ENCODE assay signal across 10 mouse cellular contexts in the genomic region with DNA sequence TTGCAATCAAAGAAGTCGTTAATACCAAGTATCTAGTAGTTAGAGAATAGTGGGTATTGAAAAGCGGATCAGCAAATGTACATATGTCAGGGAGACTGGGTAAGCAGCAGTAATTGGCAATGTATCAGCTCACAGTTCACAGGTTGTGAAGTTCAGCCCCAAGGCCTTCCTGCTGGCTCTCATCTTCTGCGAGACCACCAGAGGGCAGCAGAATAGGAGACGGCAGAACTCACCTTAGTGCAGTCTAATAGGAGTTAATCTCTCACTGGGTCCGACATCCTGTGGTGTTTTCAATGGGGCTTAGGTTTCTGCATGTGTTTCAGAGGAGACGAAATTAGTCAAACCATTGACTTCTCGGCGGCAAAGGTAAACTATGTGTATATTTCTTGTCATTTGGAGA. TPM values are rescaled to one million over a fixed set of nuclear protein-coding genes. Genes with fewer than 3 reads are reported as not detected.
DNase-seq lines count a peak whose midpoint lies in the region; ATAC-seq and TF ChIP-seq lines count a peak whose summit lies in the region.
"Had no signal": no experiment of that assay in that cellular context is flagged by ENCODE, and none has a peak within 500 bp of the region (broad histone marks: within the 10 kb centered on the region; RNA-seq: fewer than 3 reads in every experiment).

No protein-coding gene starts in this region.

- no peak overlapping the region for H3K9ac ChIP-seq in forebrain, embryonic 11.5 days (ENCODE audit: low read length)
- no peak overlapping the region for H3K9ac ChIP-seq in lung, embryonic 14.5 days
- H3K9ac ChIP-seq in liver, embryonic 14.5 days (replicated peaks), result no peak overlapping the region
- H3K9ac ChIP-seq: stomach, embryonic 15.5 days had no signal

- no peak overlapping the region for H3K4me2 ChIP-seq in forebrain, embryonic 11.5 days (ENCODE audit: low read depth, low read length, severe bottlenecking)
- H3K4me2 ChIP-seq in lung, embryonic 14.5 days, result no peak overlapping the region
- H3K4me2 ChIP-seq in liver, embryonic 14.5 days (ENCODE audit: low read depth), result no peak overlapping the region
- H3K4me2 ChIP-seq: stomach, embryonic 15.5 days had no signal

- peak; percentile 56 for TF ChIP-seq CTCF in lung, embryonic 14.5 days (IDR thresholded peaks at IDR 0.05; ENCODE audit: low read depth)
- peak; percentile 59 for TF ChIP-seq CTCF in liver, embryonic 14.5 days (IDR thresholded peaks at IDR 0.05; ENCODE audit: low read depth)

- no peaks in the 10 kb centered on the region for H3K27me3 ChIP-seq in forebrain, embryonic 11.5 days (ENCODE audit: control insufficient read depth, insufficient read depth, low read length)
- no peaks in the 10 kb centered on the region for H3K27me3 ChIP-seq in forebrain, embryonic 10.5 days (ENCODE audit: poor library complexity, severe bottlenecking)
- H3K27me3 ChIP-seq in lung, embryonic 14.5 days (ENCODE audit: insufficient read depth, low read length), result no peaks in the 10 kb centered on the region
- H3K27me3 ChIP-seq in liver, embryonic 14.5 days (ENCODE audit: control insufficient read depth, insufficient read depth, low read length), result no peaks in the 10 kb centered on the region
- H3K27me3 ChIP-seq: stomach, embryonic 15.5 days had no signal

- TF ChIP-seq EP300 in liver, embryonic 14.5 days (IDR thresholded peaks at IDR 0.05; ENCODE audit: low read depth), result no peak

- no peaks in the 10 kb centered on the region for H3K4me1 ChIP-seq in forebrain, embryonic 11.5 days (replicated peaks; ENCODE audit: control insufficient read depth, insufficient read depth, low read length)
- H3K4me1 ChIP-seq in forebrain, embryonic 10.5 days, result no peaks in the 10 kb centered on the region
- H3K4me1 ChIP-seq in lung, embryonic 14.5 days (ENCODE audit: insufficient read depth), result no peaks in the 10 kb centered on the region
- no peaks in the 10 kb centered on the region for H3K4me1 ChIP-seq in liver, embryonic 14.5 days (replicated peaks; ENCODE audit: control insufficient read depth in 2 of 2, insufficient read depth in 2 of 2, low read length in 1 of 2)
- H3K4me1 ChIP-seq: stomach, embryonic 15.5 days had no signal

- H3K9me3 ChIP-seq in forebrain, embryonic 11.5 days (ENCODE audit: control insufficient read depth, low read length), result no peaks in the 10 kb centered on the region
- H3K9me3 ChIP-seq in forebrain, embryonic 10.5 days, result no peaks in the 10 kb centered on the region
- H3K9me3 ChIP-seq in lung, embryonic 14.5 days (ENCODE audit: low read depth, low read length), result no peaks in the 10 kb centered on the region
- H3K9me3 ChIP-seq in liver, embryonic 14.5 days (ENCODE audit: control insufficient read depth, low read length), result no peaks in the 10 kb centered on the region
- H3K9me3 ChIP-seq: stomach, embryonic 15.5 days had no signal

- no peak overlapping the region for H3K27ac ChIP-seq in forebrain, embryonic 11.5 days (ENCODE audit: low read depth, low read length)
- no peak overlapping the region for H3K27ac ChIP-seq in forebrain, embryonic 10.5 days
- no peak overlapping the region for H3K27ac ChIP-seq in lung, embryonic 14.5 days (ENCODE audit: low read depth)
- no peak overlapping the region for H3K27ac ChIP-seq in liver, embryonic 14.5 days
- H3K27ac ChIP-seq: stomach, embryonic 15.5 days had no signal

- no peaks in the 10 kb centered on the region for H3K36me3 ChIP-seq in forebrain, embryonic 11.5 days (ENCODE audit: control insufficient read depth, insufficient read depth, low read length)
- H3K36me3 ChIP-seq in forebrain, embryonic 10.5 days (replicated peaks), result no peaks in the 10 kb centered on the region
- no peaks in the 10 kb centered on the region for H3K36me3 ChIP-seq in lung, embryonic 14.5 days (ENCODE audit: insufficient read depth)
- no peaks in the 10 kb centered on the region for H3K36me3 ChIP-seq in liver, embryonic 14.5 days (replicated peaks; ENCODE audit: control insufficient read depth, insufficient read depth, low read depth)
- H3K36me3 ChIP-seq: stomach, embryonic 15.5 days had no signal

- H3K4me3 ChIP-seq in forebrain, embryonic 11.5 days (ENCODE audit: low read depth, low read length), result no peak overlapping the region
- no peak overlapping the region for H3K4me3 ChIP-seq in forebrain, embryonic 10.5 days
- no peak overlapping the region for H3K4me3 ChIP-seq in lung, embryonic 14.5 days (ENCODE audit: low read depth, low read length)
- no peak overlapping the region for H3K4me3 ChIP-seq in liver, embryonic 14.5 days (ENCODE audit: insufficient read depth in 1 of 2, low read depth in 2 of 2, low read length in 2 of 2)
- H3K4me3 ChIP-seq: erythroblast, embryonic 14.5 days; stomach, embryonic 15.5 days had no signal

- 0 out of 2 replicates have a peak, but pooled peaks have one; percentile 49 for ATAC-seq in forebrain, embryonic 11.5 days (replicated peaks; ENCODE audit: low FRiP score)
- no peak for ATAC-seq in lung, embryonic 14.5 days (ENCODE audit: insufficient read depth)
- no peak for ATAC-seq in liver, embryonic 14.5 days (ENCODE audit: insufficient read depth)
- no peak for ATAC-seq in erythroblast, adult 5-6 weeks (replicated peaks; ENCODE audit: low FRiP score, poor library complexity, severe bottlenecking)

- 29% methylated on average over 8 of the region's 8 CpGs for WGBS in forebrain, embryonic 11.5 days
- 41% methylated on average over 8 of the region's 8 CpGs for WGBS in forebrain, embryonic 10.5 days
- 39% methylated on average over 8 of the region's 8 CpGs for WGBS in lung, embryonic 14.5 days
- 28% methylated on average over 8 of the region's 8 CpGs for WGBS in liver, embryonic 14.5 days (ENCODE audit: insufficient replicate concordance)

- no peak for DNase-seq in forebrain, embryonic 11.5 days (ENCODE audit: low spot score)
- no peak for DNase-seq in forebrain, embryonic 10.5 days (ENCODE audit: extremely low spot score, low spot score)
- peak; percentile 33 for DNase-seq in lung, embryonic 14.5 days
- no peak for DNase-seq in lung, postnatal 4 days
- peak; percentile 22 for DNase-seq in NIH3T3 (ENCODE audit: low read depth)
- no peak for DNase-seq in liver, embryonic 14.5 days (ENCODE audit: low read depth in 3 of 3, low spot score in 3 of 3)
- no peak for DNase-seq in layer of hippocampus, postnatal 10 days (ENCODE audit: low spot score in 2 of 2)

RNA-seq across cellular contexts. Expression of gene Abi3bp, which starts 46.7 kb away (rescaled TPM):
- polyA plus RNA-seq in forebrain, embryonic 11.5 days (2014; fragmentation: Nextera tagmentation; extraction: Ambion mirVana), result 0.55 and 0.75 TPM in 2 replicates
- polyA plus RNA-seq in forebrain, embryonic 10.5 days (2016; fragmentation: Nextera tagmentation; extraction: Ambion mirVana), result 0.19 and 0.25 TPM in 2 replicates
- 18.1 and 20.2 TPM in 2 replicates for polyA plus RNA-seq in lung, embryonic 14.5 days (2014; fragmentation: Nextera tagmentation; extraction: Ambion mirVana)
- 0.12 and 0.15 TPM in 2 replicates for polyA plus RNA-seq in liver, embryonic 14.5 days (2012; rRNA removed)
- polyA plus RNA-seq in liver, embryonic 14.5 days (2014; fragmentation: Nextera tagmentation; extraction: Ambion mirVana), result 0.10 and 0.21 TPM in 2 replicates
- total RNA-seq in layer of hippocampus, postnatal 10 days (2021), result 1 to 10 TPM; 2.1 TPM
- total RNA-seq in erythroblast, adult 5-6 weeks (2015; ENCODE audit: low replicate concordance), result not detected in 2 replicates
- total RNA-seq in erythroblast, adult 5-6 weeks (2017; ENCODE audit: low replicate concordance), result 0.51 TPM in 1 of 2 replicates, not detected in the other
- polyA plus RNA-seq: erythroblast, embryonic 14.5 days had no signal

Comparison
In these comparisons a context has a peak if more than half of its experiments do, and no peak if none do; other contexts are left out.
1. DNase-seq: peak in lung, embryonic 14.5 days (single experiment) and NIH3T3 (single experiment); none in forebrain, embryonic 11.5 days (single experiment), forebrain, embryonic 10.5 days (single experiment), lung, postnatal 4 days (0 of 2), liver, embryonic 14.5 days (0 of 3) and layer of hippocampus, postnatal 10 days (0 of 2).
2. RNA of gene Abi3bp, which starts 46.7 kb away (polyA plus RNA-seq): 18.1 to 20.2 TPM in lung, embryonic 14.5 days; 0.55 to 0.75 TPM in forebrain, embryonic 11.5 days, 0.19 to 0.25 TPM in forebrain, embryonic 10.5 days and 0.10 to 0.21 TPM in liver, embryonic 14.5 days; every median in the first group is over 10 times any median in the second.